16 mouse cellular contexts compared by ENCODE assay signal in genomic region chr11:109327952-109328351, GRCm38 (mm10). TPM values are rescaled to one million over a fixed set of nuclear protein-coding genes. Genes with fewer than 3 reads are reported as not detected.
"Had no signal": no experiment of that assay in that cellular context is flagged by ENCODE, and none has a peak within 500 bp of the region (broad histone marks: within the 10 kb centered on the region; RNA-seq: fewer than 3 reads in every experiment).

No protein-coding gene starts in this region.

- H3K4me2 ChIP-seq: kidney, embryonic 15.5 days; liver, embryonic 13.5 days; midbrain, embryonic 11.5 days; midbrain, embryonic 15.5 days had no signal

- H3K4me3 ChIP-seq: kidney, embryonic 15.5 days; left cerebral cortex, adult 2 months; liver, embryonic 13.5 days; midbrain, embryonic 15.5 days; myocyte had no signal

- H3K27ac ChIP-seq: kidney, embryonic 15.5 days; left cerebral cortex, adult 2 months; liver, embryonic 13.5 days had no signal

- ATAC-seq: midbrain, embryonic 15.5 days had no signal

- H3K27me3 ChIP-seq: kidney, embryonic 15.5 days; midbrain, embryonic 15.5 days had no signal

- H3K9me3 ChIP-seq: kidney, embryonic 15.5 days; liver, embryonic 13.5 days; midbrain, embryonic 15.5 days had no signal

- H3K36me3 ChIP-seq: kidney, embryonic 15.5 days; liver, embryonic 13.5 days; midbrain, embryonic 15.5 days had no signal

- H3K9ac ChIP-seq: kidney, embryonic 15.5 days; liver, embryonic 13.5 days; midbrain, embryonic 15.5 days had no signal

- DNase-seq: kidney, adult 8-10 months; kidney, postnatal 10 days; kidney, postnatal 36 days; layer of hippocampus, postnatal 36 days; liver, embryonic 13.5 days; lung, adult 2 months; lung, postnatal 14 days; lung, postnatal 4 days; retina, postnatal 1 day; thymus, adult 18-20 months; thymus, postnatal 36 days had no signal

RNA-seq across cellular contexts. Expression of gene Rgs9, which starts 30.0 kb away (rescaled TPM):
- polyA plus RNA-seq: myocyte had no signal
